Comparison of ENCODE assay signal across 1 mouse cellular context in the genomic region with DNA sequence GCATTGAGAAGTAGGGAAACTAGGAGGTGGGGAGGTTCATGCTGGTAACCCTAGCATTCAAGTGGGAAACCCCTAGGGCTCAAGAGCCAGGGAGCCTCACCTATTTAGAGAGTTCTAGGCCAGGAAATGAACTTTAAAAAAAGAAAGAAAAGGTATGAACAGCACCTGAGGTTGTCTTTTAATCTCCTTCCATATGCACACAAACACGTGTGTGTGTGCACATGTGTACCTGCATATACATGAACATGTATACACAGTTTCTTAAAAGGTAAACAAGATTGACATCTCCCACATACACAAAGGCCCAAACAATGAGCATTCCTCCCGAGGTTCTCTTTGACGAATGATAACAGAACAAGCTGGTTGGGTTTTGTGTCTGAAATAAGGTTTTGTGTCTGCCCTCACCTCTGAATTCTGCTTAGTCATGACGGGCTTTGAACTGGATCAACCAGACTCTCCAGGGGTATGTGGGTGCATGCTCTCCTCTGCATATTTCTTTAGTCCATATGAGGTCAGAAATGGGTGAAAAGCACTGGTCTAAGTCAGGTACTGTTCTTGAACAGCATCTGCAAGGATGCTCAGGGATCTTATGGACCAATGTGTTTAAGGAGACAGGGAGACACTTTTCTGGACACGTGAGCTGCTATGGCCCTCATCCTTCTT.
TF ChIP-seq lines count a peak whose summit lies in the region.

No protein-coding gene starts in this region.

TF ChIP-seq in MEL, 35 proteins besides CTCF, POLR2A, EP300 and RAD21 (continued from another document):
- TF ChIP-seq RCOR1 (IDR thresholded peaks at IDR 0.05; ENCODE audit: low read depth, low read length) (no peak), HCFC1 (IDR thresholded peaks at IDR 0.05; ENCODE audit: low read depth, low read length) (no peak), NRF1 (IDR thresholded peaks at IDR 0.05; ENCODE audit: insufficient read depth, low read depth, low read length, poor library complexity, severe bottlenecking) (no peak), GABPA (IDR thresholded peaks at IDR 0.05; ENCODE audit: low read depth, low read length) (no peak), MAX (IDR thresholded peaks at IDR 0.05; ENCODE audit: low read length) (0 out of 2 replicates have a peak, but pooled peaks have one; percentile 37)
